Mouse (Mus musculus) layer of hippocampus, adult 8-10 months (tissue): ENCODE results near the gene Kri1. TPM values are rescaled to one million over a fixed set of nuclear protein-coding genes. Genes with fewer than 3 reads are reported as not detected.
"Not testable (repeated sequence)": the region's sequence is repeated elsewhere in the genome, so short reads cannot be mapped to it uniquely, and the experiment has no call there.

ENCODE experiments used
- DNase-seq, 2 experiments: peaks; one replicate each; pipeline ENCODE4 v3.0.0; 2022; ENCODE audit warnings: low spot score in 2 of 2
- total RNA-seq, 4 experiments: library from RNA; stranded (reverse); gene quantifications; 2 replicates each; pipeline ENCODE4 v1.2.4; 2022

Gene Kri1
- total RNA-seq, 4 experiments from 2014 or later: 43.2 to 48.9 (median 44.5) TPM

DNA sequence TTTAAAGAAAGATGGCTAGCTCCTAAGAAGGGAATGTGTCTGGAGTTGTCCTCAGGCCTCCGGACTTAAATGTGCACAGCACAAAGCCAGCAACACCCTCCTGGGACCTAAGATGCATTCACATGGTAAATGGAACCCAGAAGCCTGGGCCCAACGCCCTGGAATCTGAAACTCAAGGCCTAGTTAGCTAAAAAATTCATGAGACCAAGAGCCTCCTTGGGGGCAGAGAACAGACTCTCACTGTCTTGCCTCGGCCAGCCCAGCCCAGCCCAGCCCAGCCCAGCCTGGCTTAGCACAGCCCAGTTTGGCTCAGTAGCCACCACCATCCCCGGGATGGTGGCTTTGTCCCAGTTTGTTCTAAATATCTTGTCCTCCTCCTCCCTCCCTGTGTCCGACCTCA is 27.7 kb upstream of the Kri1 start:
- DNase-seq: no peak

DNA sequence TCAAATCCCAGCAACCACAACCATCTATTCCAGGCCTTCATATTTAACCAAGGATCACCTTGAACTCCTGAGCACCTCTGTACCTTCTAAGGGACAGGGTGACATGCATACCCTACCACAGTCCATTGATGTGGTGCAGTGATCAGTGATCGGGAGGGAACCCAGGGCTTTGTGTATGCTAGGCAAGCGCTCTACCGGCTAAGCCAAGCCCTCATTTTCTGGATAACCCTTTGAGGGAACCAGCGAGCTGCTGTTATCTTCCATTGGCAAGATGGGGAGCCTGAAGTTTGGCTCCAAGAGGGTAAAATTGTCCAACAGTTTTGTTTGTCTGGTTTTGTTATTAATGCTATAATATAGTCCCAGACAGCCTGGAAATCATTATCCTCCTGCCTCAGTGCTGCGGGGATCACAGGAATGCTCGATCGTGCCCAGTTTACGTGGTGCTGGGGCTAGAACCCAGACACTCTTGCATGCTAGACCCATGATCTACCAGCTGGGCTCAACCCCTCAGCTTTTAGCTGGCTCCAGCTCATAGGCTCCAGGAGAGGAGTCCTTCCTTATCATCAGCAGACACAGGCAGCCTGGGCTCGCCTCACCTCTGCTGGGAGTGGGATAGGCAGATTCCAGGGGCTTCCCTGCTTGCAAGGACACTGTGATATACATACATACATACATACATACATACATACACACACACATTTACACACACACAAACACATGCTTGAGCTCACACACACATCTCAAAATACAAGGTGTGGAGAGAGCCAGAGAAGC is 26.8 kb upstream of the Kri1 start:
- no peak for DNase-seq

- peak; percentile 48 to 71 for DNase-seq
Measured at GRCm38 (mm10) chr9:21313394-21313793, 25.6 kb upstream of the Kri1 start.

DNA sequence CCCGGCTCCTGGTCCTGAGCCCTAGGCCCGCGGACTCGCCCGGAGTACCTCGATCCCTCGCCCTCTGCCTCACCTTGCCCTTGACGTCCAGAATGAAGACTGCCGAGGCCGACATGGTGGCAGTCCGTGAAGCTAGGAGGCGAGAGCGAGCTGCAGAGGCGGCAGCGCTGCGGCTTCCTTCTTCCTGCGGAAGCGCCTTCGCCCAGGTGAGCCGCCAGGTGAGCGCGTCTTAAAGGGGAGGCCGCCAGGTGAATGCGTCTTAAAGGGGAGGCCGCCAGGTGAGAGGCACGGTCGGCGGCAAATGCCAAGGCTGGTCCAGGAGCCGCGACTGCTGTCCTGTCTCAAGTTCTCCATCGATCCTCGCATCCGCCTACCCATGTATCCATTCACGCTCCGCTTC is 24.4 kb upstream of the Kri1 start, which contains the start of gene Ap1m2:
Gene Ap1m2 (minus strand): TSS at position 204 of the 400 bp plus-strand sequence.
- no peak for DNase-seq

DNA sequence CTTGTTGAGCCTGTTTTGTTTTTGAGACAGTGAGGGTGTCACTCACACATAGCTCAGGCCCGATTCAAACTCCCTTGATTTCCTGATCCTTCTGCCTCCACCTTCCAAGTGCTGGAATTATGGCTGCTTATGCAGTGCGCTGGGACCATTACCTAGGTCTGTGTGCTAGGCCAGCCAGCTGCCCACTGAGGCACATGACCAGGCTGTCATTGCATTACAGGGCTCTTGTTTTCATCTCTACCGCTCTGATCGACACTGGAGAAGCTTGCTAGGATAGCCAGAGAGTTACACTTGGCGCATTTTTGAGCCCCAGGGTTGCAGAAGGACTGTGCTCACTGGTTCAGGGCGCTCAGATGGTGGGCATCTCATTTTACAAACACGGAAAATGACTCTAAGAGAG is 23.9 kb upstream of the Kri1 start:
- DNase-seq: no peak

DNA sequence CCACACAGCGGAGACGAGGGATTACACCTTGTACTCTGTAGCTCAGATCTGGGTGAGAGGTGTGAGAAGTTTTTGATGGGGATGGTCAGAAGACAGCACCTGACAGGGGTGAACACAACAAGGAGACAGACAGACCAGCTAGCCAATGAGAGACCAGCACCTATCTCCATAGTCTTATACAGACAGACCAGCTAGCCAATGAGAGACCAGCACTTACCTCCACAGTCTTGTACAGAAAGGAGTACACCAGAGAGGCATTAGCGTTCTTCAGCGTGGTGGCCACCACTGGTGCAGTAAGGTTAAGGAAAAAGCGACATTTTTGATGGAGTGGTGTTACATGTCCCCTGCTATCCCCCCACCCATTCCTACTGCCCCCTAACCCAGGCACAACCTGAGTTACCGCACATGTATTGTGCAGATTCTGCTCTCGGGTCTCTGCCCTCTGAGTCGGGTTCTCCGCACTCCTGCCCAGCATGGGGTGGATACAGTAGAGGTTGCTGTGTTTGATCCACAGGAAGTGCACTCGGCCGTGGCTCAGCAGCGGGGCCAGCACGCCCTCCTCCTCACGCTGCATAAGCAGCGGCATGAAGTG is 21.5 kb upstream of the Kri1 start:
- DNase-seq: no peak

DNA sequence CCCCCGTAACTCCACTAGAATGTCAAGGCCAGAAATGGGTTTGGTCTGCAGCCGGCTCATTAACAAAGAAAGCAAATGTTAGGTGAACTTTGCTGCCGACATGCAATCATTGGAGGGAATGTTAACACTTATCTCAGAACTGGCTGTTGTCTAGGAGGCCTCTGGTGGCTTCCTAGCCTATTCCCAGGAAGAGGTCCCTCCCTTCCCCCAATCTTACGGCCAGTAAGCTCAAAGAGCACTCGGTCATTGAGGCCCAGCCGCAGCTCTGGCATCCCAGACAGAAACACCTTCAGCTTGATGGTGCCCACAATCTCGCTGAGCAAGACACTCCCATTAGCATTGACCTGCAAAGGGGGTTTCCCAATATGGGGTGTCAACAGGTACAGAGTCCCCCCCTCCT is 17.3 kb upstream of the Kri1 start:
- no peak for DNase-seq

- DNase-seq: no peak
Measured at GRCm38 (mm10) chr9:21299014-21299413, 11.2 kb upstream of the Kri1 start.

- DNase-seq: no peak
Measured at GRCm38 (mm10) chr9:21292271-21292670, 4.5 kb upstream of the Kri1 start.

GRCm38 (mm10) chr9:21291868-21292267 is 4.1 kb upstream of the Kri1 start:
- not testable (repeated sequence) for DNase-seq

DNA sequence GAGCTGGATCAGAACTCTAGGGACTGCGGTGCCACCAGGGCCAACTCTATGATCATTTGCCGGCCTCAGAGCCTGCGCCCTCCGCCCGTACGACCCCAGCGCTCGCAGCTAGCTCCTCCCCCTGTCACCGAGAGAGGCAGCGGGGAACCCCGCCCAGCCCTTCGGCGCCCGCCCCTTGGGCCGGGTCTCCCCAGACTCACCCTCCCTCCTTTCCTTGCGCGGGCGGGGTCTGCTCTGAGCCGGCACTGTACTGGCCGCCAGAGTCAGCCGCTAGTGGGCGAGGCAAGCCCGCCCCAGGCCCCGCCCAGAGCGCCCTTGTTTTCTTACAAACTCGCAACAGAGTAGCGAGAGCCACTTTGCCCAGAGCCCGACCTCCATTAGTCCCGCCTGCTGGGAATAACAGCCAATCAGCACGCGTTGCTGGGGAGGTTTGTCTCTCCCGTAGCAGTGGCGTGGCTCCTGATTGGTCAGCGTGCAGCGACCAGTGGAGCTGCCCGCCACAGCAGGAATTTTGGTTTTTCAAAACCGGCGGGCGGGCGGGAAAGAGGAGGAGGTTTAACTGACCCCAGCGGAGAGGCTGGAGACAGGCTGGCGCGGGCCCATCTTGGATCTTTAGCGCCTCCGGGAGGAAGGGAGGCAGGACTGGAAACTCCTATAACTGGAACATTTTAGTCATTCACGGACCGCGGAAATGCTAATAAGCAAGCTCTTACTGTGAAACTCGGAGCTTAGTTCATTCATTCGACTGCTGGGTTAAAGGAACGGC is 3.4 kb upstream of the Kri1 start, which contains the start of gene Cdkn2d:
Gene Cdkn2d (minus strand): TSS at position 386 of the 766 bp plus-strand sequence.
- DNase-seq: peak; percentile 99 to 100

DNA sequence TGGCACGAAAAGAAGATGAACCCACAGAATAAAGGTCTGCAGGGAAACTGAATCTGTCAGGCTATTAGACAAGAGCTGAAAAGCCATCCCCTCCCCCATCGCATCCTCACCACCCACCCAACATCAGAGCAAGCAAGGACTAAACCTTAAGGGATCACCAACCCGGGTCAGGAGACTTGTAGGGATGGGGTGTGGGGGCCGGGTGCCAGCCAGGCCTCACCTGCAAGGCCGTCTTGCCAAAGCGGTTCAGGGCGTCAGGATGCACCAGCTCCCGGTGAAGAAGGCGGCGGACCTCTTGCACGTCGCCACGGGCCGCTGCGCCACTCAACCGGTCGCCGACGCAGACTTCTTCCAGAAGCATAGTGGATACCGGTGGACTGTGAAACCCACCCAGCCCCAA is 2.8 kb upstream of the Kri1 start:
- no peak for DNase-seq

DNA sequence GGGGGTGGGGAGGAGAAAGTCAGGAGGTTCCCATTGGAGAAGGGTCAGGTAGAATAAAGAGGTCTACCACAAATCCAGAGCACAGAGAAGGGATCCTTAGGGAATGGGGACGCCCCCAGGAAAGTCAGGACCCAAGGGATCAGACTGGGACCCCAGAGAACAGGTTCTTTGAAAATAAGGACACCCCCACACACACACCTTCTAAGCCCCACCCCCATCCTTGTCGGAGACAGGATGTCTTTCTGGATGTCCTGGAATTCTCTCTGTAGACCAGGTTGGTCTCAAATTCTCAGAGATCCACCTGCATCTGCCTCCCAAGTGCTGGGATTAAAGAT is 1.5 kb upstream of the Kri1 start:
- DNase-seq: no peak

DNA sequence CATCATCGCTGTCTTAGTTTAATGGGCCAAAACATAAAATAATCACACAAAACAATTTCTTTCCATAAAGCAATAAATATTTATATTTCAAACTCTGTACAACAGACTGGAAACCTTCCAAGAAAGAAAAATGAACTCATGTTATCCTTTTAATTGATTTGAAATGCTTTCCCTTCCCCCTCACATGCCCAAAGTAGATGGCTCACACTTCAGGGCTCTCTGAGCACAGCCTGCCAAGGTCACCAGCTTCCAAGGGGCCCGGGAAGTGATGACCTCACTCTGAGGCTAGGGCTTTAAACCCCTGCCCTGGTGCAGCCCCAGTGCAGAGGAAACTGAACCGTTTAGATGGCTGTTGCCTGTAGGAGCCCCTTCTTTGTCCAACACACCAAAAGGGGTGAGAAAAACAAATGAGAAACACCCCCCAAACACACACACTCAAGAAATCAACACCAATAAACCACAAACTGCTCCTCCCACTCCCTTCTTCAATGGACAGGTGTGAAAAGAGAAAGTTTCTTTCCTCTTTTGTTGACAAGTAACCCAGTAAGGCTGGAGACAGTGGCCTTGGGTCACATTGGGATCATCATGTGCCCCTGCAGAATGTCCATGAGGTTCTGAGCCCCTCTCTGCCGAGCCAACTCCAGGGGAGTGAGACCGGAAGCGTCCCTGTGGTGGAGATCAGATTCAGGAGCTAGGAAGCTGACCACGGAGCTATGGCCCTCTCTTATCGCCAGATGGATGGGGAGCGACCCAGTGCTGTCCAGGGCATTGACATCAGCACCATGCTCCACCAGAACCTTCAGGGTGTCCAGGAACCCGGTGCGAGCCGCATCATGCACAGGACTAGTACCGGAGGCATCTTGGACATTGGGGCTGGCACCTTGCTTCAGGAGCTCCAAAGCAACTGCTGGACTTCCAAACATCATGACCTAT is 901 bp upstream of the Kri1 start:
- no peak for DNase-seq

DNA sequence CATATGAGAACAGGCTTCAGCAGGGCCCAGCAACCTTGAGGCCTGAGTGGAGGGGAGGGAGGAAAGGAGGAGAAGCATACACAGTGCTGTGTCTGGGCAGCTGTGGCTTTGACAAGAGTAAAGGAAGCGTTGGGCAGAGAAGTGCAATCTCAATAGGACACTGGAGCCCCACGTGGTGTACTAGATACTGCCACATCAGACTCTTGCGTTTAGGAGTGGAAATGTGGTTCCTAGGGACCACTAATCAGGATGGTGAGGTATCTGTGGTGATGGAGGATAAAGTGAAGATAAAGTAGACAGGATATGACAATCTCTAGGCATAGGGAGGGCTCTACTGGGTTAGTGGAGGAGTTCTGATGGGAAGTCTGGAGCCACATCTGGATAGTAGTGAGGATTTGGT is 1.0 kb downstream of the Kri1 start:
- no peak for DNase-seq

DNA sequence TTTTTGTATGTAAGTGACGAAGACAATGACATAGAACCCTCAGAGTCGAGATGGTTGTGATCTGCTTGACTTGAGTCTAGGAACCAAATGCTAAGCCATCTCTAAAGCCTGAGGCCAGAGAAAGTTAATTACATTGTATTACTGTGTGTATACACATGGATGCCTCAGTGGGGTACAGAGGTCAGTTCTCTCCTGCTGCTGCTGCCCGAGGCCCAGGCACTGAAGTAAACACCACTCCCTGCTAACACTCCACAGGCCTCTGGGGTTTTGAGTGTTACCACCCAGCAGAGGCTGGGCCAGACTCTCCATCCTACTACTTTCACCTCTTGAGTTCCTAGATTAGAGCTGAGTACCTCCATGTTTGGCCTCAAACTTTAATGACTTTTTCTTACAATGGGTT is 3.8 kb downstream of the Kri1 start:
- DNase-seq: no peak

- no peak for DNase-seq
Measured at GRCm38 (mm10) chr9:21283591-21283990, 4.2 kb downstream of the Kri1 start.

- DNase-seq: no peak
Measured at GRCm38 (mm10) chr9:21277776-21278175, 10.0 kb downstream of the Kri1 start.

- DNase-seq: no peak
Measured at GRCm38 (mm10) chr9:21276307-21276706, 11.5 kb downstream of the Kri1 start.

GRCm38 (mm10) chr9:21275727-21276126 is 12.0 kb downstream of the Kri1 start:
- DNase-seq: no peak

DNA sequence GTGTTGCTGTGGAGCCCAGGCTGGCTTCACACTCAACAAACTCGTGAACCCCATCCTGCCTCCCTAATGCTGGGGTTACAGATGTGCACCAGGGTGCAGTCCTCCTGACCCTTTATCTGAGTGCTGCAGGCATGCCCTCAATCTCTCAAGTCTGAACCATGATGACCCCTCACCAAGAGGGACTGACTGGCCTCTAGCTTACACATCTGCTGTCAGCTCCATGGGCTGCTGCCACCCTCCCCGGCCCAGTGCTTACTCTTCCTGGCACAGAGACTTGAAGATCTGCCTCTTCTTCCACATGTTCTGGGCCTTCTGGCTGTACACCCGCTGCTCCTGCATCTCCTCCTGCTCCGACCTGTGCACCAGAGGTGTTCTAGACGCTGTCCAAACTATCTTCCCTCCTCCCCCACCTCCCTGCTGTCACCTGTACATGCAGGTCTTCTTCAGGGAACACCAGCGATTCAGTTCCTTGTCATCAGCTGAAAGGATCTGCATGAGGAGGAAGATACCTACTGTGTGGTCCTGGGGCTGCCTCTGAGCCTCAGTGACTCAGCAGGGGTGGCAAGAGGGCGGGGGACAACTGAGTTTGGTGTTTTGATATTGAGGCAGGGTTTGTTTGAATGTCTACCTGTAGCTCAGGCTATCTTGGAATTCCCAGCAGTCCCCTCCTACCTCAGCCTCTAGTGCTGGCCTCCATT is 12.6 kb downstream of the Kri1 start:
- DNase-seq: no peak
